Mouse (Mus musculus) T-helper 1 cell (primary cell): Measurements from ENCODE around the gene Rprml.

Experiments
- in situ Hi-C: fragments of 300-600 bp; cut with MboI, MseI; formaldehyde crosslinking; loops from one replicate; pipeline ENCODE4 v1.15.1; 2025; ENCODE audit warnings: high pct_unique_total_duplicates

Gene Rprml

GRCm38 (mm10) chr11:103649301-103649982, at the start of gene Rprml:
Gene Rprml (plus strand): TSS chr11:103649570.
- in situ Hi-C loops: no loop called here

DNA sequence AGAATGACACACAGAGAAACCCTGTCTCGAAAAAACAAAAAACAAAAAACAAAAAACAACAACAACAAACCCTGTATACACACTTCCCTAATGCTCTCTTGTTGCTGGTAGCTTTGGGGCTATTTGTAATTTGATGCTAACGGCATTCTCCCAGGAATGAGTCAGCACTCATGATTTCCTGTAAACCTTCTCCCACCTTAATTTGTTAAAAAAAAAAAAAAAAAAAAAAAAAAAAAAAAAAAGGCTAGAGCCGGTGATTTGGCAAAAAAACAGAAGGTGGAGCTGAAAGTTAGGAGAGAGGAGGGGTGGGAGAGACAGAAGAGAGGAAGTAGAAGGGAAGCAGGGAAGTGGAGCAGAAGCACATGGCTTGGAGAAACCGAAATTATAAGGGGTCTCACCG, 42.8 kb upstream of the Rprml start:
- in situ Hi-C loops: no loop called here

GRCm38 (mm10) chr11:103610772-103611171, 38.6 kb upstream of the Rprml start:
- in situ Hi-C loops: no loop called here

GRCm38 (mm10) chr11:103621040-103621439, 28.3 kb upstream of the Rprml start, which contains the start of gene Gm884:
Gene Gm884 (minus strand): TSS chr11:103621140.
- in situ Hi-C loops: no loop called here

- in situ Hi-C loops: no loop called here
These were observed 21.9 kb upstream of the Rprml start for GRCm38 (mm10) chr11:103627453-103627852.

- in situ Hi-C loops: no loop called here
These were observed 14.6 kb upstream of the Rprml start for GRCm38 (mm10) chr11:103634806-103635205.

GRCm38 (mm10) chr11:103635481-103635880, 13.9 kb upstream of the Rprml start:
- in situ Hi-C loops: no loop called here

- in situ Hi-C loops: no loop called here
These were observed 13.1 kb upstream of the Rprml start for GRCm38 (mm10) chr11:103636261-103636660.

GRCm38 (mm10) chr11:103638790-103639189, 10.6 kb upstream of the Rprml start, which contains the start of gene Lyzl6:
Gene Lyzl6 (minus strand): TSS chr11:103638890.
- in situ Hi-C loops: no loop called here

DNA sequence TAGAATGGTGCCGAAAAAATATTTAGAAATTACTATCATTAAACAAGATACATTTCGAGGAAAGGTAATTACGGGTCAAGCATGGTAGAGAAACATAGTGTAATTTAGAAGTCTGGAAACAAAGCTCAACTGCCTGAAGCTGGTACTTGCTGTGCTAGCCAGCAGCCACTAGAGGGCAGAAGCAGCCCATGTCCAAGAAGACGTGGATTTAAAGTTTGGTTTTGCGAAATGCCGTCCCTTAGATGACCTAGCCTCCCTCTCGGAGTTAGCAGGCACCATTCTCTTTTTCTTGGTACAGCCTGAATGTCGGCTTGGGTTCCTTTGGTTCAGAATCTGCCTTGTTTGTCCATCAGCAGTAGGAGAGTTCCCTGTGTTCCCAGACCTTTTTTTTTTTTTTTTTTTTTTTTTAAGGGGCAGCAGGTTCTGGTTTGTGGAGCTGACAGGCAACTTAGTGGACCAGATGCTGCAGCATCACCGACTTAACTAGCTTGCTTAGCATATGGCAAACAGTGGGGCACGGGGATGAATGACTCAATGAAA, 9.9 kb upstream of the Rprml start:
- in situ Hi-C loops: no loop called here

GRCm38 (mm10) chr11:103643211-103643610, 6.2 kb upstream of the Rprml start:
- in situ Hi-C loops: loop anchor here (5.0 kb wide), 1 partner anchor 259 kb away; no protein-coding TSS in a partner anchor

DNA sequence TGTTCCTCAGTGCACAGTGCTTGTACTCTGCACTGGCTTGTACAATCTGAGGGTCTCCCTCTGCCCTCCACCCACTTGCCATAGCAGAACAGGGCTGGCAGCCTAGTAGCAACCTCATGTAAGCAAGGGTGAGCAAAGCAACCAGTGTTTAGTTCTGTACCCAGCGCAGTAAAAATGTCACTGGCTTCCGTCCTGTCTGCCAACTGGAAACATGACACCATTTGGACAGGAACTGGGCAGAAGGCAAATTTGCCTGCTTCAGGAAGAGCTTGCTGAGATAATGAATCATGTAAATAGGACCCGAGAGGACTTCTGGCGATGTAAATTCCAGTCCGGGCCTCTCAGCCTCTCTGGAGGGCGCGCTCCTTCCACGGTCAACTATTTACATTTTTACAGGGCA, 3.6 kb upstream of the Rprml start:
- in situ Hi-C loops: no loop called here

DNA sequence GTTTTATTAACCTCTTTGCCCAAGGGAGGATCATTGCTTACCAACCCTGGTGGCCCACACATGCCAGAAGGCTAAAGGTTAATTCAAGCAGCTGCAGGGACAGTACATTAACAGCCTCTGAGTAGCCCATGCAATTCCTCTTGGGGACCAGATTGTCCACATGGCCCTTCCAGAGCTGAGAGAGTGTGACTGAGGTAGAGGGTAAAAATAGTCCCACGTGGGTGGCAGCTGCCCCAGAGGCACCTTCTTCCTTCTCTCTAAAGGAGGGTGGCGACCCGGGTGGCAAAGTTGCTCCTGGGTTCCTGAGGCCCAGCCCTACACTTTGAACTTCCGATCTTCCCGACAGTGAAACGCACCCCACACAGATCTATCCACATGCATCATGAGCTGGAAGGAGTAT, 3.1 kb upstream of the Rprml start:
- in situ Hi-C loops: no loop called here

DNA sequence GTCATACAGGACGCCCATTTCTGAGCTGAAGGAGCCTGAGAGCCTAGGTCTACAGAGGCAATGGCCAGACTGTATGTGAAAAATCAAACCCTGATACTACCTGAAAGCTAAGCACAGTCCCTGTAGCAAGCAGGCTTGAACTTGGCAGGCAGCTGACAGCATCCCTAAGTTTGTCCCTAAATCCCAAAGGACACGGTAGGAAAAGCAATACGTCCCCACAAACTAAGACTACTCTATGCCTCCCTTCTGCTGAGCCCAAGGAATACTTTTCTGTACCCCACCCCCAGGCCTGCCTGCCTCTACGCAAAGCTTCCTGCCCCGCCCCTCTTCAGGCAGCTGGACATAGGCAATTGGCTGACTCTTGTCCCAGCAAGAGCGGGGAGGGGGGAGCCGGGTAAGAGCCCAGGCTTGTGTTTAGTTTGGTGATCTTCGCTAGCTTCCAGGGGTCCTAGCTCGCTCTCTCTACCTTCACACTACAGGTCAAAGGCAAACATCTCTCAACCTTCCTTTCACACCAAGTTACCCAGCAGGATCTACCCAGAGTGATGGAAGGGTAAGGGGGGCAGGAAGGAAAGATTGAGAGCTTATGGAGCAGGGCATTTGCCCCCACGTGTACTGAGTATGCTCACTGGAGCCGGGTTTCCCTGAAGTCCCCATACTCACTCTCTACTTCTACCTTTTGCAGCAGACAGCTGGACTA, 1.3 kb upstream of the Rprml start:
- in situ Hi-C loops: no loop called here

DNA sequence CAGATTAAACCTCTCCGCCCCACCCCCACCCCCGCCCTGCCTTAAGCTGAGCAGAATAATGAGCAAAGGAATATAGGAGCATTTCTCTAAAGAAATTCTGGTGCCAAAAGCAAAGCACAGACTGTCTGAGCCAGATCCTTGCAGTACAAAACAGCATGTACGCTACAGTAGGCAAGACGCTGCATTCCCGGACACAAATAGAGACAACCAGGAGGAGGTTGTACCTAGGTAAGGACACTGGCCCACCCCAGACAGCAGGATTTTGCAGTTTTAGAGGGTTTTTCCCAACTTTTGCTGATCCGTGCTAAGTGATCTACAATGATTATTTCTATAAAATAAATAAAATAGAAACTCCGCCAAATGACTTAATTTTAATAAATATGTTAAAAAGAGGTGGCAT, 714 bp upstream of the Rprml start:
- in situ Hi-C loops: no loop called here

DNA sequence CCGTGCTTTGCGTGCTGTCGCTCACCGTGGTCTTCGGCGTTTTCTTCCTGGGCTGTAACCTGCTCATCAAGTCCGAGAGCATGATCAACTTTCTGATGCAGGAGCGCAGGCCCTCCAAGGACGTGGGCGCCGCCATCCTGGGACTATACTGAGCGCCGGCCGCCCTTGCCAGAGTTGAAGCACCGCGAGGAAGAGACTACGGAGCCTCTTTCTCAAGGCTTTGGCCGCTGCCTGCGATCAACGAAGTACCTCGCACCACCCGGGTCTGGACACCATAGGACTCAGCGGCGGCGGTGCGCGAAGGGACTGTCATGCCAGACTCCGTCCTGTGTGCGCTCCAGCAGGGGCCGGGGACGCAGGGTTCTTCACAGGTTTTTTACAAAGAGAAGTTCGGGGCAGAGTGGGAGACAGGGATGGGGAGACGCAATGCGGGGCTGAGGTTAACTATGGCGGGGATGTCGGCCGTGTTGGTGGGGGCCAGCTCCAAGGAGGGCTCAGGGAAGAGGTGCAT, 668 bp downstream of the Rprml start:
- in situ Hi-C loops: loop anchor here (5.0 kb wide), 1 partner anchor 87 kb away; no protein-coding TSS in a partner anchor

DNA sequence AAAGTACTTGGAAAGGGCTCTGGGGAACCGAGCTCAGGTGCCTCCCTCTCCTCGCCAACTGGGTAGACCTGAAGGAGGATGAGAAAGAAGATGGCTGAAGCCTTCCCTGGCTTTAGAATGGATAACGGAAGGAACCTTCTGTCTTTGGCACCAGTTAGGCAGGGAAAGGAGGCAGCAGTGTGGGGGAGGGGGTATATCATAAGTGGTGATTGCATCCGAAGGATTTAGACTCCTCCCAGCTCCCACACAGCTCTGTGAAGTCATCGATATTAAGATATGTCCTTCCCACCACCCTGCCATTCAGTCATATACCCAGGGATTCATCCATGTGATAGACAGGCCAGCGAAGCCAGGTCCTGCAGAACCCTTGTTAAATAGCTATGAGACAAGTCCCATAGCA, 2.1 kb downstream of the Rprml start:
- in situ Hi-C loops: loop anchor here (5.0 kb wide), 1 partner anchor 86 kb away; no protein-coding TSS in a partner anchor

DNA sequence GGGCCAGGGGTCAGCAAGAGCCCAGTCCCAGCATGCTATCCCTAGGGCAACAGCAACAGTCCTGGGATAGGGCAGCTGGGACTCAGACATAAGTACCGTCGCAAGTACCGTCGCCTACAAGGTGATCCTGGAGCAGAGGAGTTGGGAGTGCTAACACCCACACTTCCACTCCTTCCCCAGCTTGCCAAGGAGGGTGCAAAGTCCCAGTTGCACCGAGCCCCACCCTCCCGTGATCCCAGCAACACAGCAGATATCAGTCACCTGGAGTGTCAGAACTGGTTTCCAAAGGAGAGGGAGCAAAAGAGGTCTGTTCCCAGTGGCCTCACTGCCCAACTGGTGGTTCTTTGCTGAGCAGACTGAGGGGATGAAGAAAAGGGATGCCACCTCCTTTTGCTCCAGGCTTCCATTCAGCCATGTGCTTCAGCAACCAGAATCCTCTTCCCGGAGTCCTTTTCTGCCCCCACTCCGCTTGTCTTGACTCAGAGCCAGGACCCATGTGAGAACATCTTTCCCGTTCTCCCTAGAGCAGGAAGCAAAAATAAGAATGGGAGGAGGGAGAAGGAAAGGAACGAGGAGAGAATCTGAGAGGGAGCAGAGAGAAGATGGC, 4.1 kb downstream of the Rprml start:
- in situ Hi-C loops: loop anchor here (5.0 kb wide), 1 partner anchor 84 kb away; no protein-coding TSS in a partner anchor

GRCm38 (mm10) chr11:103656520-103656919, 7.2 kb downstream of the Rprml start:
- in situ Hi-C loops: no loop called here

DNA sequence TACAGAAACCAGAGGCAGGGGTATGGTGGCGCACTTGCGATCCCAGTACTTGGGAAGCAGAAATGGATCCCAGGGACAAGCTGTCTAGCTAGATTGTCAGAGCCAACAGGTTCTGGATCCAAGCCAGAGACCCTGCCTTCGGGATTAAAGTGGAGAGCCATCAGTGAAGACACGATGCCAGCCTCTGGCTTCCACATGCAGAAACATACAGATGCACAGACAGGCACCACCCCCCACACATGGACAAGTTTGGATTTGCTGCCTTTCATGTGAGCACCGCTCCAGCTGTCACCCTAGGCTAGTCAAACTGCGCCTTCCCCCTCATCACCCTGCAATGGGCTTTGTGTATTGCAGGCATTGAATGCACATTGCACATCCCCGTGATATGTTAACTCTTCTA, 8.8 kb downstream of the Rprml start:
- in situ Hi-C loops: no loop called here

GRCm38 (mm10) chr11:103661863-103662262, 12.5 kb downstream of the Rprml start:
- in situ Hi-C loops: no loop called here

- in situ Hi-C loops: no loop called here
These were observed 13.2 kb downstream of the Rprml start for GRCm38 (mm10) chr11:103662546-103662945.
